Mouse (Mus musculus) heart, postnatal 25 days (tissue): ENCODE results near the gene Gnas. TPM values are rescaled to one million over a fixed set of nuclear protein-coding genes. Genes with fewer than 3 reads are reported as not detected.
"Not testable (repeated sequence)": the region's sequence is repeated elsewhere in the genome, so short reads cannot be mapped to it uniquely, and the experiment has no call there.

Experiments used
- DNase-seq: peaks from one replicate; pipeline ENCODE4 v3.0.0; 2022; ENCODE audit warnings: low spot score
- intact Hi-C: fragments of 180-260 bp; cut with DNase I; formaldehyde crosslinking; loops from one replicate; pipeline ENCODE4 v1.15.1; 2025
- total RNA-seq, 2 experiments: library from RNA; stranded (reverse); gene quantifications; 2 replicates each; pipeline ENCODE4 v1.2.3; 2021

Gnas gene
- total RNA-seq, 2 experiments from 2014 or later, result 1,170 to 1,213 TPM

GRCm38 (mm10) chr2:174291029-174291661, 7.0 kb downstream of the Gnas start:
- no peak for DNase-seq
- intact Hi-C loops, result no loop called here

DNA sequence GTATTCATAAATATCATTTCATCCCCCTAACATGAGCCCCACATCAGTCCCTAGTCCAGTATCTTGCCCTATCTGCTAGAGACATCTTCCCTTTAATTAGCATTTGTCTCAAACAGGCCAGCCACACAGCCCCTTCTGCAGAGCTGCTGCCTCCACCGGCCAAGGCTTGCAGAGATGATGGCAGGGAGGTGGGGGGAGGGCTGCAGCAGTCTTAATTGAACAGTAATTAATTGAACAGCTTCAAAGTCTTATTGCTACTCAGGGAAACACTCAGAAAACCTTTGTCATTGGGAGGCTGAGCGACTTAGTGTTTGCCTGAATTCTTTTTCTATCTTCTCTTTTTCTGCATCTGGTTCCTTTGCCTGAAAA, 7.5 kb downstream of the Gnas start:
- no peak for DNase-seq
- intact Hi-C loops, result no loop called here

GRCm38 (mm10) chr2:174294457-174294856, 10.3 kb downstream of the Gnas start:
- no peak for DNase-seq

GRCm38 (mm10) chr2:174295175-174295899, 11.2 kb downstream of the Gnas start:
- DNase-seq, result no peak
- intact Hi-C loops, result no loop called here

More at GRCm38 (mm10) chr2:174294457-174294856, 10.3 kb downstream of the Gnas start:
- intact Hi-C loops, result no loop called here

- intact Hi-C loops, result no loop called here
- DNase-seq, result no peak
These were observed 11.9 kb downstream of the Gnas start for GRCm38 (mm10) chr2:174295900-174296465.

GRCm38 (mm10) chr2:174297086-174297571, 13.0 kb downstream of the Gnas start:
- intact Hi-C loops, result no loop called here
- no peak for DNase-seq

GRCm38 (mm10) chr2:174297851-174298250, 13.7 kb downstream of the Gnas start:
- intact Hi-C loops, result no loop called here
- no peak for DNase-seq

- DNase-seq, result no peak
- intact Hi-C loops, result no loop called here
These were observed 14.4 kb downstream of the Gnas start for GRCm38 (mm10) chr2:174298471-174298870.

- intact Hi-C loops, result no loop called here
These were observed 15.1 kb downstream of the Gnas start for GRCm38 (mm10) chr2:174299091-174299770.

GRCm38 (mm10) chr2:174299771-174300160, 15.6 kb downstream of the Gnas start:
- no peak for DNase-seq
- intact Hi-C loops, result no loop called here

More at GRCm38 (mm10) chr2:174299091-174299770, 15.1 kb downstream of the Gnas start:
- DNase-seq, result no peak

DNA sequence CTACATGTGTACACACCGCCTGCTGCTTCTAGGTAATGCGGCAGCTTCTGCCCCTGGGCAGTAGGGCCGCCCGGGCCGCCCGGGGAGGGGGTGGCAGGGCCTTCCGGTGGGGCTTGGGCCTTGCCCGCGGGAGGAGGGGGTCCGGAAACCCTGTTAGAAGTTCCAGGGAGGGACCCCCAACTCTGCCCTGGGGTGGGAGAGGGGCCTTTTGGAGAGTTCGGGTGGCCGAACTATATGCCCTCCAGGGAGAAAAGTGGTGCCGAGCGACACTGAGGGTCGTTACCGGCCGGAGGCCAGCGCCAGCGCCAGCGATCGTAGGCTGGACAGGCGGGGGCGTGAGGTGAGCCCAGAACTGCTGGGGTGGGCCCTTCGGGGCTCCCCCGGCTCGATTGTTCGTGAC, 16.1 kb downstream of the Gnas start:
- intact Hi-C loops, result no loop called here
- DNase-seq, result no peak

GRCm38 (mm10) chr2:174300666-174301065, 16.5 kb downstream of the Gnas start:
- intact Hi-C loops, result no loop called here
- no peak for DNase-seq

- no peak for DNase-seq
- intact Hi-C loops, result no loop called here
These were observed 18.4 kb downstream of the Gnas start for GRCm38 (mm10) chr2:174302526-174302925.

- intact Hi-C loops, result no loop called here
- no peak for DNase-seq
These were observed 21.5 kb downstream of the Gnas start for GRCm38 (mm10) chr2:174305646-174306045.

- intact Hi-C loops, result no loop called here
- no peak for DNase-seq
These were observed 23.8 kb downstream of the Gnas start for GRCm38 (mm10) chr2:174307903-174308302.

DNA sequence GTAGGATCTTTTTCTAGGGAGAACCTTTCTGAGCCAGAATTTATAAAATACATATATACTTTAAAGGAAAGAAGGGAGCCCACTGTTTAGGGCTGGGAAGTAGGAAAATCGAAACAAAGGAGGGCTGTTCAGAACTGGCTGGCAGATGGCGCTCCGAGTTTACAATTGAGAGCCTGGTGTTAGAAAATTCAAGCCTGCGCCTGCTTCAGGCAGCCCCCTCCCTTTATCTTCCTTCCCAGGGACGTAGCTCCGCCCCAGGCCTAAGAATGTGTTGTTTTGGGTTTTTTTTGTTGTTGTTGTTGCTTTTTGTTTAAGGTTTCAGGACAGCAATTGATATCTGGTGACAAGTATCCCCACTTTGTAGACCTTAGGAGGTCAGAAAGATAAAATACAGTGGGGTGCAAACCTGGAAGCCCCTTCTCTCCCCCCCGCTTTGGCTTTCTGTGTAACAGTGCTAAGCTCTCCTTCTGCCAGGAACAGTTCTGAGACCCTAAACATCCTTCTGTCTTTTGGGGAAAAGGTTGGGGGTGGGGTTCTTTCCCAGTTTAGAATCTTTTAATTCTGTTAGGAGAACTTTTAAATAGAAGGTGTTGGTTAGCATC, 26.9 kb downstream of the Gnas start:
- intact Hi-C loops, result loop anchor here (1.0 to 5.0 kb wide), 5 partner anchors 221 to 589 kb away; no protein-coding TSS in a partner anchor
- no peak for DNase-seq

GRCm38 (mm10) chr2:174311613-174312012, 27.5 kb downstream of the Gnas start:
- intact Hi-C loops, result loop anchor here (1.0 to 5.0 kb wide), 7 partner anchors 142 to 589 kb away; no protein-coding TSS in a partner anchor
- no peak for DNase-seq

DNA sequence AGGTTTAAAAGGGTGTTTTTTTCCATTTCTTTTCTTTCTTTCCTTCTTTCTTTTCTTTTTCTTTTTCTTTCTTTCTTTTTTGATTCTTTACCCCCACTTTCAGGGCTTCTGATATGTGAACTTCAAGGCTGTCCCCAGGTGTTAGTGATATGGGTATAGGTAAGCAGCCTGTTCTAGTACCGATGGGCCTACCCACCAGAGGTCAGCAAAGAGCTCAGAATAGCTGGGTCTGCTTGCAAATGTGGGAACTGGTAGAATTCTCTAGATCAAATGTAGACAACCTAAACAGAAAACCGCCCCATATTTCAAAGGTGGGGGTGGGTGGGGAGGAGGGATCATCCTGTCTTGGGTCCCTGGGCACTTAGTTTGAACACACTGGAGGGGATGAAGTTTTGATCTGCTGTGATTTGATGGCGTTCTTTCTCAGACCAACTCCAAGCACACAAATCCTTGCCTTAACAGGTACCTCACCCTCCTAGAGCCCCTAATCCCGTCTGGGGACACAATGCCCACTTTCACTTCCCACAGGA, 28.1 kb downstream of the Gnas start:
- no peak for DNase-seq
- intact Hi-C loops, result loop anchor here (1.0 to 5.0 kb wide), 4 partner anchors 141 to 362 kb away; no protein-coding TSS in a partner anchor

DNA sequence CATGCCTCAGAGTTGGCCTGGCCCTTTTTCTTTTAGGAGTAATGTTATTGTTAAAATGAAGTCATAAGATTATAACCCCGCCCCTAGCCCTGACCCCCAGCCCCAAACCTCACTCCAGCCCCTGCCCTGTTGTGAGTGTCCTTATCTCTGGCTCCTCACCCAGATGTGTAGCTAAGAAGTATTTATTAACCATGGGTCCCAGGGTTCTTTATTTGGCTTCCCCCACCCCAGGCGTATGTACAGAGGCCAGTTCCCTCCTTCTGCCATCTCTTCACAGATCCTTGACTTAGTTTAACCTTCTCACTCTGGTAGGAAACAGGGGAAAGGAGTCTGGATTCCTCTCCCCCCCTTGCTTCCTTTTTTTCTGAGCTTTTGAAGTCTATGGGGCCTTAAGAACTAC, 28.5 kb downstream of the Gnas start:
- intact Hi-C loops, result loop anchor here (1.0 to 5.0 kb wide), 4 partner anchors 141 to 362 kb away; no protein-coding TSS in a partner anchor
- no peak for DNase-seq

- DNase-seq, intact Hi-C loops: not testable (repeated sequence)
These were observed 31.3 kb downstream of the Gnas start for GRCm38 (mm10) chr2:174315445-174315844.
